Mouse (Mus musculus): Measurements from ENCODE around the gene Dnah5. TPM values are rescaled to one million over a fixed set of nuclear protein-coding genes. Genes with fewer than 3 reads are reported as not detected.
"Not testable (repeated sequence)": the region's sequence is repeated elsewhere in the genome, so short reads cannot be mapped to it uniquely, and the experiment has no call there.

The Dnah5 gene
- total and polyA plus RNA-seq, 2 experiments from 2014 or later, result under 0.01 TPM; not detected in 1

- no peak overlapping the region for H3K9ac ChIP-seq (replicated peaks; ENCODE audit: low read depth, low read length)
Measured at GRCm38 (mm10) chr15:28374394-28374793, 170.8 kb downstream of the Dnah5 start.

GRCm38 (mm10) chr15:28380909-28381308, 177.4 kb downstream of the Dnah5 start:
- DNase-seq (ENCODE audit: low spot score), result no peak
- 71% methylated on average over 3 of the region's 3 CpGs for WGBS

More at GRCm38 (mm10) chr15:28374394-28374793, 170.8 kb downstream of the Dnah5 start:
- H3K4me1 ChIP-seq (ENCODE audit: control insufficient read depth, insufficient read depth), result no peaks in the 10 kb centered on the region
- no peak overlapping the region for H3K4me3 ChIP-seq (ENCODE audit: low read depth, low read length)
- no peak for ATAC-seq (ENCODE audit: insufficient read depth, low read depth)
- DNase-seq (ENCODE audit: low spot score), result no peak
- H3K4me2 ChIP-seq (ENCODE audit: low read depth, low read length), result no peak overlapping the region
- 85% methylated on average over 1 of the region's 1 CpGs for WGBS
- no peaks in the 10 kb centered on the region for H3K27me3 ChIP-seq (ENCODE audit: control insufficient read depth, insufficient read depth, low read length)
- no peak overlapping the region for H3K27ac ChIP-seq (ENCODE audit: low read depth)
- no peaks in the 10 kb centered on the region for H3K36me3 ChIP-seq (replicated peaks; ENCODE audit: control insufficient read depth, insufficient read depth, low read length)
- TF ChIP-seq CTCF (IDR thresholded peaks at IDR 0.05; ENCODE audit: low read depth), result no peak
- TF ChIP-seq EP300 (IDR thresholded peaks at IDR 0.05; ENCODE audit: low read depth), result no peak
- H3K9me3 ChIP-seq (replicated peaks; ENCODE audit: control insufficient read depth, low read length), result no peaks in the 10 kb centered on the region

DNA sequence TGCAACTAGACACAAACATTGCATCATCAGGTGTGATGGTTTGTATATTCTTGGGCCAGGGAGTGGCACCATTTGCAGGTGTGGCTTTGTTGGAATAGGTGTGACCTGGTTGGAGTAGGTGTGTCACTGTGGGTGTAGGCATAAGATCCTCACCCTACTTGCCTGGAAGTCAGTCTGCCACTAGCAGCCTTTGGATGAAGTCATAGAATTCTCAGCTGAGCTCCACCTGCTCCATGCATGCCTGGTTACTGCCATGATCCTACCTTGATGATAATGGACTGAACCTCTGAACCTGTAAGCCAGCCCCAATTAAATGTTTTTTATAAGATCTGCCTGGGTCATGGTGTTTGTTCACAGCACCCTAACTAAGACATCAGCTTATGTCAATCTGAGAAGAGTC, 190.2 kb downstream of the Dnah5 start:
- DNase-seq (ENCODE audit: low spot score); H3K36me3 ChIP-seq (replicated peaks; ENCODE audit: control insufficient read depth, insufficient read depth, low read length); ATAC-seq (ENCODE audit: insufficient read depth, low read depth); H3K27me3 ChIP-seq (ENCODE audit: control insufficient read depth, insufficient read depth, low read length); H3K27ac ChIP-seq (ENCODE audit: low read depth); H3K9ac ChIP-seq (replicated peaks; ENCODE audit: low read depth, low read length); H3K9me3 ChIP-seq (replicated peaks; ENCODE audit: control insufficient read depth, low read length); H3K4me3 ChIP-seq (ENCODE audit: low read depth, low read length); H3K4me2 ChIP-seq (ENCODE audit: low read depth, low read length); H3K4me1 ChIP-seq (ENCODE audit: control insufficient read depth, insufficient read depth): not testable (repeated sequence)

More at GRCm38 (mm10) chr15:28380909-28381308, 177.4 kb downstream of the Dnah5 start:
- H3K9me3 ChIP-seq (replicated peaks; ENCODE audit: control insufficient read depth, low read length), result no peaks in the 10 kb centered on the region
- no peak overlapping the region for H3K27ac ChIP-seq (ENCODE audit: low read depth)
- no peak overlapping the region for H3K4me3 ChIP-seq (ENCODE audit: low read depth, low read length)
- no peaks in the 10 kb centered on the region for H3K36me3 ChIP-seq (replicated peaks; ENCODE audit: control insufficient read depth, insufficient read depth, low read length)
- no peaks in the 10 kb centered on the region for H3K27me3 ChIP-seq (ENCODE audit: control insufficient read depth, insufficient read depth, low read length)
- ATAC-seq (ENCODE audit: insufficient read depth, low read depth), result no peak
- TF ChIP-seq CTCF (IDR thresholded peaks at IDR 0.05; ENCODE audit: low read depth) (no peak), EP300 (IDR thresholded peaks at IDR 0.05; ENCODE audit: low read depth) (no peak)
- H3K4me2 ChIP-seq (ENCODE audit: low read depth, low read length), result no peak overlapping the region
- no peak overlapping the region for H3K9ac ChIP-seq (replicated peaks; ENCODE audit: low read depth, low read length)
- H3K4me1 ChIP-seq (ENCODE audit: control insufficient read depth, insufficient read depth), result no peaks in the 10 kb centered on the region

- 71% methylated on average over 4 of the region's 4 CpGs for WGBS
- TF ChIP-seq CTCF (IDR thresholded peaks at IDR 0.05; ENCODE audit: low read depth) (no peak), EP300 (IDR thresholded peaks at IDR 0.05; ENCODE audit: low read depth) (no peak)
- DNase-seq (ENCODE audit: low spot score) (no peak), ATAC-seq (ENCODE audit: insufficient read depth, low read depth) (no peak)
- Histone ChIP-seq H3K4me3 (ENCODE audit: low read depth, low read length) (no peak overlapping the region), H3K36me3 (replicated peaks; ENCODE audit: control insufficient read depth, insufficient read depth, low read length) (no peaks in the 10 kb centered on the region), H3K27ac (ENCODE audit: low read depth) (no peak overlapping the region), H3K9me3 (replicated peaks; ENCODE audit: control insufficient read depth, low read length) (no peaks in the 10 kb centered on the region), H3K4me1 (ENCODE audit: control insufficient read depth, insufficient read depth) (no peaks in the 10 kb centered on the region), H3K4me2 (ENCODE audit: low read depth, low read length) (no peak overlapping the region), H3K9ac (replicated peaks; ENCODE audit: low read depth, low read length) (no peak overlapping the region), H3K27me3 (ENCODE audit: control insufficient read depth, insufficient read depth, low read length) (no peaks in the 10 kb centered on the region)
Measured at GRCm38 (mm10) chr15:28395481-28395880, 191.9 kb downstream of the Dnah5 start.

GRCm38 (mm10) chr15:28398472-28398871, 194.9 kb downstream of the Dnah5 start:
- DNase-seq (ENCODE audit: low spot score) (no peak), ATAC-seq (ENCODE audit: insufficient read depth, low read depth) (no peak)
- H3K36me3 ChIP-seq (replicated peaks; ENCODE audit: control insufficient read depth, insufficient read depth, low read length), result no peaks in the 10 kb centered on the region
- no peaks in the 10 kb centered on the region for H3K4me1 ChIP-seq (ENCODE audit: control insufficient read depth, insufficient read depth)
- no peaks in the 10 kb centered on the region for H3K27me3 ChIP-seq (ENCODE audit: control insufficient read depth, insufficient read depth, low read length)
- H3K4me2 ChIP-seq (ENCODE audit: low read depth, low read length), result no peak overlapping the region
- 75% methylated on average over 1 of the region's 1 CpGs for WGBS
- no peak overlapping the region for H3K4me3 ChIP-seq (ENCODE audit: low read depth, low read length)
- H3K27ac ChIP-seq (ENCODE audit: low read depth), result no peak overlapping the region
- no peak overlapping the region for H3K9ac ChIP-seq (replicated peaks; ENCODE audit: low read depth, low read length)
- H3K9me3 ChIP-seq (replicated peaks; ENCODE audit: control insufficient read depth, low read length), result no peaks in the 10 kb centered on the region
- no peak for TF ChIP-seq EP300 (IDR thresholded peaks at IDR 0.05; ENCODE audit: low read depth)
- no peak for TF ChIP-seq CTCF (IDR thresholded peaks at IDR 0.05; ENCODE audit: low read depth)

- Histone ChIP-seq H3K9me3 (replicated peaks; ENCODE audit: control insufficient read depth, low read length) (no peaks in the 10 kb centered on the region), H3K4me2 (ENCODE audit: low read depth, low read length) (no peak overlapping the region), H3K4me1 (ENCODE audit: control insufficient read depth, insufficient read depth) (no peaks in the 10 kb centered on the region), H3K9ac (replicated peaks; ENCODE audit: low read depth, low read length) (no peak overlapping the region), H3K36me3 (replicated peaks; ENCODE audit: control insufficient read depth, insufficient read depth, low read length) (no peaks in the 10 kb centered on the region), H3K27me3 (ENCODE audit: control insufficient read depth, insufficient read depth, low read length) (no peaks in the 10 kb centered on the region), H3K27ac (ENCODE audit: low read depth) (no peak overlapping the region), H3K4me3 (ENCODE audit: low read depth, low read length) (no peak overlapping the region)
- ATAC-seq (ENCODE audit: insufficient read depth, low read depth), result no peak
- WGBS, result 71% methylated on average over 8 of the region's 8 CpGs
- TF ChIP-seq CTCF (IDR thresholded peaks at IDR 0.05; ENCODE audit: low read depth) (no peak), EP300 (IDR thresholded peaks at IDR 0.05; ENCODE audit: low read depth) (no peak)
- DNase-seq (ENCODE audit: low spot score), result no peak
Measured at GRCm38 (mm10) chr15:28399258-28399657, 195.7 kb downstream of the Dnah5 start.

All from heart, postnatal 0 days (tissue).